Mouse (Mus musculus) spleen, postnatal 4 days (tissue): ENCODE results near the gene Dohh.

ENCODE experiments used
- DNase-seq, 2 experiments: peaks; one replicate each; pipeline ENCODE4 v3.0.0; 2022; ENCODE audit warnings: low spot score in 2 of 2

Gene Dohh

GRCm38 (mm10) chr10:81383802-81384604, at the start of gene Dohh, which contains the start of gene Gm48551:
TSS of gene Dohh (plus strand) at chr10:81384428.
TSS of gene Gm48551 (plus strand) at chr10:81384466.
- peak; percentile 100 for DNase-seq

DNA sequence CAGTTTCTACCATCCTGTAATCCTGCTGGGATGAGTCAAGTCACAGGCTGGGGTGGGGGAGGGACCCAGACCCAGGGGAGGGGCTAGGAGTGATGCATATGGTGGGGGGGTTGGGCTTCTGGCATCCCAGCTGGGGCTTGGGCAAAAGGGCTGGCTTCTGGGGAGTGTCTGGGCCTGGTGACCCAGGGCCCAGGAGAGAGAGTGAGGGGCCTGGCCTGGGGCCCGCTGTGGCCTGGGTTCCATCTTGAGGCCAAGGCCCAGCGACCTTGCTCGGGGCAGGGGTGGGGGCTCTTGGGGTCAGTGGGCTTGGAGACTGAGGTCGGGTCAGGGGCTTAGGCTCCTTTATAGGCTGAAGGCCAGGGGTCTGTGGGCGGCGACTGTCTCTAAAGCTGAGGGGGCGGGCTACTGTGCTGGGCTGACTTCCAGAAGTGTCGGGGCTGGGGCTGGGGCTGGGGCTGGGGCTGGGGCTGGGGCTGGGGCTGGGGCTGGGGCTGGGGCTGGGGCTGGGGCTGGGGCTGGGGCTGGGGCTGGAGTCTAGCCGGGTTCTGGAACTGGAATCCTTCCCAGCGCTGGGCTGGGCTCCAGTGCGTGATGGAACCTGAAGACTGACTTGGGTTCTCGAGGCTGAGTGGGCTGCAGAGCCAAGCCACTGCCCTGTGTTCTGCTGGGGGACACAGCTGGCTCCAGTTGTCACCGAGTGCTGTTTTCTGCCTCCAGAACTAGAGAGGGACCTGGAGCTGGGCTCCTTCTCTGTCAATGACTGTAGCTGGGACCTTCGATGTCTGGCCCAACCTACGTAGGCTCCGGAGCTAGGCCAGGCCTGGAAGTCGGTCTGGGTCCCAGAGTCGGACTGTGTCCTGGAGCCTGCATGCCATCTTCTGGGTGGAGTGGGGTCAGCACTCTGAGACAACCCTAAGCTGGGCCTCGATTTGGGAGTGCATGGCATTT, 48.6 kb upstream of the Dohh start:
- DNase-seq: no peak

DNA sequence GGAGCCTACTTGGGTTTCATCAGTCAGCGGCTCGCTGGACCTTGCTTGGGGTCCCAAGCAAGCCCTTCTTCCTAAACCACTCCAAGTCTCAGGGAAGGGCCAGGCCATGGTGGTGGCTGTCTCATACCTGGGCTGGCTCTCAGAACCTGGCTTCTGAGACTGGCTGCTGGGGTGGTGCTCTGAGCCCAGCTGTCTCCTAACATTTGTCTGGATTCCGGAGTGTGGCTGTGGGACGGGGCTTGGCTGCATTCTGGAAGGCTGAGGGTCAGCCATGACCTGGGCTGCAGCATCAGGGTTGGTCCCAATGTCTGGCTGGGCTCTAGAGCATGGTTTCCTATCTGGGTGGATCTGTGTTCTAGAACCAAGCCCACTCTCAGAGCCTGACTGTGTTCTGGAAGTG, 47.7 kb upstream of the Dohh start:
- DNase-seq: no peak

- no peak for DNase-seq
These were observed 43.5 kb upstream of the Dohh start for GRCm38 (mm10) chr10:81340551-81341332.

DNA sequence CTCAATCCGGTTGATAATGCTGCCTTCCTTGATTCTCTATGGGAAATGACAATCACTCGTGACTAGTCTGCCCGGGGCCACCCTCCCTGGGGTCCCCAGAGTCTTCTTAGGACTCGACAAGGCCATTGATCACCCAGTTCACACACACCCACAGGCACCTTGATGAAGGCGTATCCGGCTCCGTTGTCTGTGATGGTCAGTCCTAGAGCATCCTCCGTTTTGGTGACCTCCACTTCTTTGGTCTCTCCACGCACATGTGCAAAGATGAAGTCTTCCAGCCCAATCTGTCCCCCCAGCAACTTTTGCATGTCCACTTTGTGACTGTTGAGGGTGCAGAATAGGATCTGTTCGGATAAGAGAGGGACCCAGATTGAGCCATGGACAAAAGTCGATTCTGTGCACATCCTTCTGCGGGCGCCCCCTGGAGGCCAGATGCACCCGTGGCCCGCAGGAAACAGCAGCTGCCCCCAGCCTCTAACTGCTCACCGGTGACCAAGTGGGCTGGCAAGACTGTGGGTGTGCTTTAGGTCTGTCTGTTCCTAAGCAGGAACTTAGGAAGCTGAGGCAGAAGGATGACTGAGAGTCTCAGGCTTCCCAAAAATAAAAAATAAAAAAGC, 42.8 kb upstream of the Dohh start:
- DNase-seq: peak; percentile 71 to 93

GRCm38 (mm10) chr10:81342686-81343505, 41.3 kb upstream of the Dohh start, which contains the start of gene Gipc3:
TSS of gene Gipc3 (minus strand) at chr10:81343266.
- peak in 1 of 2 experiments; percentile 76 for DNase-seq

DNA sequence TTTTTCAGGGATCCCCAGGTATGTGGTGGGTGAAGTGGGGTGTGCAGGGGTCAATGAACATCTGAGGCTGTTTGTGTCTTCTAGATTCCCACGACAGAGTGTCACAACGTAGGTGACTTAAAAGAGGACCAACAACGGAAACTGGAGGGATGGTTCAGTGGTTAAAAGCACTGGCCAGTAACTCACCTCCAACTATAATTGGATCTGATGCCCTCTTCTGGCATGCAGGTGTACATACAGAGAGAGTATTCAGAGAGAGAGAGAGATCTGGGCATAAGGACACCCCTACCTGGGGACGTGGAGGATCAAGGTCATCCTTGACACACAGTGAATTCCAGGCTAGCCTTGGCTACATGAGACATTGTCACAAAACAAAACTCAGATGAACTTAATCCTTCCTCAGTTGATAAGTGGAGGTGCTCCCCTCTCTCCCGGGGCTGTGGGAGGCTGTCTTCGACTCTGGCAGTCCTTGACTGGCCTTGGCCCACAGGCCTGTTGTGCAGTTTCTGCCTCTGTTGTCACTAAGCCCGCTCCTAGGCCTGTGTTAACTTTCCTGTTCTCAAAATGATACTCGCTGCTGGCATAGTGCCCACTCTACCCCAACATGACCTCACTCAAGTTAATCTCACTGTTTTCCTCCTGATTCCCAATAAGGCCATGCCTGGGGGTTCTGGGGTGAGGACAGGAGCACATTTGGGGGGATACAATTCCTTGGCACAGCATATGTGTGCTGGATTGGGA, 39.6 kb upstream of the Dohh start:
- no peak for DNase-seq

- no peak for DNase-seq
These were observed 39.1 kb upstream of the Dohh start for GRCm38 (mm10) chr10:81345162-81345534.

DNA sequence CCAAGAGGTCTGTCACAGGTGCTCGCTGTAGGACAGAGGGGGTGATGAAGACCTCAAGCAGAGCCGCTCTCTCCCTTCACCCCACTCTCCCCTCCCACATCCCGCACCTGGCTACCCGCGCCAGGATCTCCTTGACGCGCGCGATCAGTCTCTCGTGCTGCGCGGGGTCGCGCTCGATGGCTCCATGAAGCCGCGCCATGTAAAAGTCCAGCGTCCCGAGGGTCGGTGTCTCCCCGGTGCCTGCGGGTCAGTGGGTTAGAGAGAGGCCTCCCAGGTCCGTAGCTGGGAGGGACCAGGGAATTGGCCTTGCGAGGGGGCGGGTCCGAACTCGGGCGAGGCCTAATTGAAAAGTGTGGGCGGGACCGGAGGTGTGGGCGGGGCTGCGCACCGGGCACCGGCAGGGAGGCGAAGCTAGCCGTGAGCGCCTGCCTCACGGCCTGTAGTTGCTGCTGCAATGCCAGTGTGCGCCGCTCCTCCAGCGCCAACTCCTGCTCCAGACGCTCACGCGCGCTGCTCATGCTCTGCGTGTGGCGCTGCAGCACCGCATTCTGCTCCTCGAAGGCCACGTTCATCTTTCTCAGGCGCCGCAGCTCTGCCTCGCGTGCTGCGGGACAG, 37.7 kb upstream of the Dohh start:
- DNase-seq: peak; percentile 79 to 87

GRCm38 (mm10) chr10:81349146-81349545, 35.1 kb upstream of the Dohh start:
- DNase-seq: peak in 1 of 2 experiments; percentile 69

- DNase-seq: no peak
These were observed 34.3 kb upstream of the Dohh start for GRCm38 (mm10) chr10:81349961-81350350.

DNA sequence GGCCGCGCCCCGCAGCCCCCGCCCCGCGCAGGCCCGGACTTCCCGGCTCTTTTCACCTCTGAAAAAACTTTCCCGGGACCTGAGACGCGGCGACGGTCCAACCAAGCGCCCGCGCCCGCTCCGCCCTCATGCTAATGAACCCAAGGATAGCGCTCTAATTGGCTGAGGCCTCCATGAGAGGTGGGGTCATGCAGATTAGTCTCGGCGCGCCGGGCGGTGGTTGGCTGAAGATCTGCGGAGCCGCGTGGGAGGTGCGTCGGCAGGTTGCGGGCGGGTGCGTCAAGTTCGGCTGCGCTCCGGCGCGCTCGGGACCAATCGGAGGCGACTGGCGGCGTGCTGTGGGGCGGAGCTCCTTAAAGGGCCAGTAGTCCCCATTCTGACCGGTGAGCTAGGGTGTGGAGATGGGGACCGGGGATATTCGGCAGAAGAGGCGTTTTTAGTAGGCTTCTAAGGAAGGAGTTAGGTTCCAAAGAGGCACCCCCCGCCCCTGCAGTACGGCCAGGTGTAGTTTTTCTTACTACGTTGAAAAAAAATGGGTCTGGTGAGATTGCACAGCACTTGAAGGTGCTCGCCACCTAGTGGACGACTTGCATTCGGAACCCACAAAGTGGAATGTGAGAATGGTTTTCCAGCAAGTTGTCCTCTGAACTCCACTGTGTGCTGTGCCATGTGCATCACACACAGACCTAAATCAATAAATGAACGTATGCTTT, 33.7 kb upstream of the Dohh start, which contains the start of gene Hmg20b:
Gene Hmg20b (minus strand): TSS at position 130 of the 713 bp plus-strand sequence.
- peak; percentile 99 for DNase-seq

GRCm38 (mm10) chr10:81351678-81352291, 32.4 kb upstream of the Dohh start:
- peak; percentile 78 to 85 for DNase-seq

DNA sequence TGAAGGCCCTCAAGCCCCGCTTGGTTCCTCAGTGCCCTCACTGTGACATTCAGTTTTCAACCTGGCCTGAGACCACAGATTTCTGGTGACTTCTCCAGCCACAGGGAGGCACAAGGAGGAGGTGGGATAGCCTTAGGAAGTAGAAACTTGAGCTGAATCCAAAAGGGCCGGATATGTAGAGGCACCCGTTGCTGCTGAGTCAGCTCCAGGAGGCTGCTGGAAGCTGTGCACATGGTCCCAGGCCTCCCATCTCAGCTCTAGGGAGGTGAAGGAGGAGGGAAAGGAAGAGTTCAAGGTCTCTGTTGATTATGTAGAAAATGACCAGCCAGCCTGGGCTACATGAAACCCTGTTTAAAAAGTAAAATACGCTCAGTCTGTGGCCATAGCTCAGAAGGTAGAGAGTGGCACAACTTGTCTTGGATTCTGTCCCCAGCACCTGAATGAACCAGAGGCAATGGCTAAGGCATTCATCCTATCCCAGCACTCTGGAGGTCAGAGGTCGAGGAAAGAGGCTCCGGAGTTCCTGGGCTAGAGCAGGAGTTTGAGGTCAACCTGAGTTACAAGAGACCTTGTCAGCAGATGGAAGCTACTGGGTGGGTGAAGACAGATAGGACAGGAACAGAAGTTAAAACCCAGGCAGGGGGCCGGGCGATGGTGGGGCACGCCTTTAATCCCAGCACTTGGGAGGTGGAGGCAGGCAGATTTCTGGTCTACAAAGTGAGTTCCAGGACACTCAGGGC, 29.3 kb upstream of the Dohh start:
- DNase-seq: no peak

- no peak for DNase-seq
These were observed 28.7 kb upstream of the Dohh start for GRCm38 (mm10) chr10:81355533-81355932.

- no peak for DNase-seq
These were observed 27.8 kb upstream of the Dohh start for GRCm38 (mm10) chr10:81356352-81356990.
